Mouse (Mus musculus): ENCODE data around the gene Card19. TPM values are rescaled to one million over a fixed set of nuclear protein-coding genes. Genes with fewer than 3 reads are reported as not detected.

Card19 gene
- polyA plus RNA-seq, 1 experiment from 2014 or later = 37.9 TPM

- no peak for ATAC-seq (ENCODE audit: low FRiP score, low read depth)
- Histone ChIP-seq H3K4me3 (no peak overlapping the region), H3K4me2 (no peak overlapping the region), H3K9me3 (no peaks in the 10 kb centered on the region), H3K27ac (replicated peaks) (no peak overlapping the region), H3K4me1 (replicated peaks) (peaks cover 9% of the 10 kb centered on the region; the same call in 1 of the 2 replicates), H3K27me3 (no peaks in the 10 kb centered on the region), H3K36me3 (no peaks in the 10 kb centered on the region), H3K9ac (no peak overlapping the region)
- 91% methylated on average over 5 of the region's 5 CpGs for WGBS
Measured at GRCm38 (mm10) chr13:49180274-49180673, 35.6 kb downstream of the Card19 start.

GRCm38 (mm10) chr13:49178839-49179585 lies 36.8 kb downstream of the Card19 start:
- Histone ChIP-seq H3K9me3 (no peaks in the 10 kb centered on the region), H3K4me2 (no peak overlapping the region), H3K36me3 (no peaks in the 10 kb centered on the region), H3K4me3 (no peak overlapping the region), H3K27me3 (no peaks in the 10 kb centered on the region), H3K4me1 (replicated peaks) (peaks cover 9% of the 10 kb centered on the region; the same call in 1 of the 2 replicates), H3K27ac (replicated peaks) (peak overlapping the region; percentile 17; the same call in 1 of the 2 replicates), H3K9ac (no peak overlapping the region)
- 63% methylated on average over 19 of the region's 19 CpGs for WGBS
- peak; percentile 92 for ATAC-seq (ENCODE audit: low FRiP score, low read depth)

GRCm38 (mm10) chr13:49175509-49175908 lies 40.3 kb downstream of the Card19 start:
- WGBS = 77% methylated on average over 10 of the region's 10 CpGs
- Histone ChIP-seq H3K4me1 (replicated peaks) (peaks cover 9% of the 10 kb centered on the region), H3K4me3 (no peak overlapping the region), H3K36me3 (no peaks in the 10 kb centered on the region), H3K27ac (replicated peaks) (no peak overlapping the region), H3K9ac (no peak overlapping the region), H3K9me3 (no peaks in the 10 kb centered on the region), H3K4me2 (no peak overlapping the region), H3K27me3 (no peaks in the 10 kb centered on the region)
- no peak for ATAC-seq (ENCODE audit: low FRiP score, low read depth)

- H3K4me2 ChIP-seq = no peak overlapping the region
- H3K27me3 ChIP-seq = no peaks in the 10 kb centered on the region
- no peak overlapping the region for H3K9ac ChIP-seq
- no peak overlapping the region for H3K27ac ChIP-seq (replicated peaks)
- no peaks in the 10 kb centered on the region; the same call in 1 of the 2 replicates for H3K4me1 ChIP-seq (replicated peaks)
- H3K4me3 ChIP-seq = no peak overlapping the region
- 6% methylated on average over 12 of the region's 12 CpGs for WGBS
- no peaks in the 10 kb centered on the region for H3K9me3 ChIP-seq
- no peaks in the 10 kb centered on the region for H3K36me3 ChIP-seq
- peak; percentile 72 for ATAC-seq (ENCODE audit: low FRiP score, low read depth)
Measured at GRCm38 (mm10) chr13:49172971-49173596, 42.8 kb downstream of the Card19 start.

GRCm38 (mm10) chr13:49172335-49172734 lies 43.5 kb downstream of the Card19 start:
- Histone ChIP-seq H3K27me3 (no peaks in the 10 kb centered on the region), H3K4me2 (no peak overlapping the region), H3K36me3 (no peaks in the 10 kb centered on the region), H3K4me3 (no peak overlapping the region), H3K27ac (replicated peaks) (0 out of 2 replicates have a peak overlapping the region, but pooled peaks have one; percentile 41), H3K4me1 (replicated peaks) (no peaks in the 10 kb centered on the region; the same call in 1 of the 2 replicates), H3K9me3 (no peaks in the 10 kb centered on the region), H3K9ac (no peak overlapping the region)
- ATAC-seq (ENCODE audit: low FRiP score, low read depth) = peak; percentile 23; the same call in 1 of the 2 replicates
- 63% methylated on average over 7 of the region's 7 CpGs for WGBS

GRCm38 (mm10) chr13:49171729-49172128 lies 44.1 kb downstream of the Card19 start:
- Histone ChIP-seq H3K27ac (replicated peaks) (no peak overlapping the region), H3K4me2 (no peak overlapping the region), H3K4me3 (no peak overlapping the region), H3K36me3 (no peaks in the 10 kb centered on the region), H3K4me1 (replicated peaks) (no peaks in the 10 kb centered on the region; the same call in 1 of the 2 replicates), H3K27me3 (no peaks in the 10 kb centered on the region), H3K9me3 (no peaks in the 10 kb centered on the region), H3K9ac (no peak overlapping the region)
- no peak for ATAC-seq (ENCODE audit: low FRiP score, low read depth)
- 73% methylated on average over 1 of the region's 1 CpGs for WGBS

- H3K4me3 ChIP-seq = no peak overlapping the region
- H3K9ac ChIP-seq = no peak overlapping the region
- WGBS = 93% methylated on average over 11 of the region's 11 CpGs
- ATAC-seq (ENCODE audit: low FRiP score, low read depth) = no peak
- no peaks in the 10 kb centered on the region; the same call in 1 of the 2 replicates for H3K4me1 ChIP-seq (replicated peaks)
- no peak overlapping the region for H3K27ac ChIP-seq (replicated peaks)
- no peak overlapping the region for H3K4me2 ChIP-seq
- H3K27me3 ChIP-seq = no peaks in the 10 kb centered on the region
- no peaks in the 10 kb centered on the region for H3K36me3 ChIP-seq
- H3K9me3 ChIP-seq = no peaks in the 10 kb centered on the region
Measured at GRCm38 (mm10) chr13:49170623-49171022, 45.2 kb downstream of the Card19 start.

- Histone ChIP-seq H3K4me3 (no peak overlapping the region), H3K9ac (no peak overlapping the region), H3K27me3 (no peaks in the 10 kb centered on the region), H3K36me3 (no peaks in the 10 kb centered on the region), H3K4me2 (no peak overlapping the region), H3K27ac (replicated peaks) (no peak overlapping the region), H3K4me1 (replicated peaks) (no peaks in the 10 kb centered on the region; the same call in 1 of the 2 replicates), H3K9me3 (no peaks in the 10 kb centered on the region)
- ATAC-seq (ENCODE audit: low FRiP score, low read depth) = peak; percentile 54
- 20% methylated on average over 17 of the region's 17 CpGs for WGBS
Measured at GRCm38 (mm10) chr13:49169448-49170207, 46.2 kb downstream of the Card19 start.

- Histone ChIP-seq H3K36me3 (no peaks in the 10 kb centered on the region), H3K27ac (replicated peaks) (no peak overlapping the region), H3K27me3 (no peaks in the 10 kb centered on the region), H3K9me3 (no peaks in the 10 kb centered on the region), H3K4me3 (no peak overlapping the region), H3K4me1 (replicated peaks) (no peaks in the 10 kb centered on the region), H3K4me2 (no peak overlapping the region), H3K9ac (no peak overlapping the region)
- WGBS = 78% methylated on average over 9 of the region's 9 CpGs
- no peak for ATAC-seq (ENCODE audit: low FRiP score, low read depth)
Measured at GRCm38 (mm10) chr13:49167081-49167480, 48.8 kb downstream of the Card19 start.

- 82% methylated on average over 7 of the region's 7 CpGs for WGBS
- ATAC-seq (ENCODE audit: low FRiP score, low read depth) = no peak
- Histone ChIP-seq H3K4me2 (no peak overlapping the region), H3K27ac (replicated peaks) (no peak overlapping the region), H3K9me3 (no peaks in the 10 kb centered on the region), H3K4me3 (no peak overlapping the region), H3K9ac (no peak overlapping the region), H3K36me3 (no peaks in the 10 kb centered on the region), H3K4me1 (replicated peaks) (no peaks in the 10 kb centered on the region), H3K27me3 (no peaks in the 10 kb centered on the region)
Measured at GRCm38 (mm10) chr13:49163645-49164044, 52.2 kb downstream of the Card19 start.

- Histone ChIP-seq H3K9ac (no peak overlapping the region), H3K27me3 (no peaks in the 10 kb centered on the region), H3K4me2 (no peak overlapping the region), H3K27ac (replicated peaks) (no peak overlapping the region), H3K9me3 (no peaks in the 10 kb centered on the region), H3K4me1 (replicated peaks) (no peaks in the 10 kb centered on the region), H3K36me3 (no peaks in the 10 kb centered on the region), H3K4me3 (no peak overlapping the region)
- no peak for ATAC-seq (ENCODE audit: low FRiP score, low read depth)
- WGBS = 82% methylated on average over 4 of the region's 4 CpGs
Measured at GRCm38 (mm10) chr13:49162722-49163121, 53.1 kb downstream of the Card19 start.

- no peak overlapping the region for H3K4me3 ChIP-seq
- no peaks in the 10 kb centered on the region for H3K9me3 ChIP-seq
- H3K27ac ChIP-seq (replicated peaks) = no peak overlapping the region
- no peaks in the 10 kb centered on the region for H3K27me3 ChIP-seq
- no peaks in the 10 kb centered on the region for H3K36me3 ChIP-seq
- H3K4me1 ChIP-seq (replicated peaks) = no peaks in the 10 kb centered on the region
- H3K9ac ChIP-seq = no peak overlapping the region
- WGBS = 78% methylated on average over 2 of the region's 2 CpGs
- no peak overlapping the region for H3K4me2 ChIP-seq
- no peak for ATAC-seq (ENCODE audit: low FRiP score, low read depth)
Measured at GRCm38 (mm10) chr13:49161236-49161635, 54.6 kb downstream of the Card19 start.
